Mouse (Mus musculus) lung, embryonic 16.5 days (tissue): ENCODE data around the gene Rpl23. TPM values are rescaled to one million over a fixed set of nuclear protein-coding genes. Genes with fewer than 3 reads are reported as not detected.

ENCODE experiments used
- ATAC-seq: fragments of 200-750 bp; cut with Nextera tagmentation; 2 replicates; pipeline ENCODE4 v1.8.0; 2017; ENCODE audit warnings: low read depth, mild to moderate bottlenecking, moderate library complexity
- H3K27ac ChIP-seq: fragments of 300-500 bp; sonication (generic); 2 replicates; pipeline ENCODE4 v1.5.1; 2014; ENCODE audit warnings: mild to moderate bottlenecking, control low read depth, low read length
- H3K27me3 ChIP-seq: fragments of 300-500 bp; sonication (generic); 2 replicates; pipeline ENCODE4 v1.6.1; 2014; ENCODE audit warnings: low read depth, low read length, mixed read lengths; ENCODE audit not compliant: control insufficient read depth, insufficient read depth
- H3K36me3 ChIP-seq: fragments of 300-500 bp; sonication (generic); 2 replicates; pipeline ENCODE4 v1.6.1; 2014; ENCODE audit warnings: low read length; ENCODE audit not compliant: control insufficient read depth, insufficient read depth
- H3K4me1 ChIP-seq: fragments of 300-500 bp; sonication (generic); replicated peaks from 2 replicates; pipeline ENCODE4 v1.6.1; 2014; ENCODE audit warnings: low read length, mixed read lengths; ENCODE audit not compliant: control insufficient read depth, insufficient read depth
- H3K4me2 ChIP-seq: fragments of 300-500 bp; sonication (generic); 2 replicates; pipeline ENCODE4 v1.6.1; 2014; ENCODE audit warnings: low read depth, low read length, control low read depth
- H3K4me3 ChIP-seq: fragments of 300-500 bp; sonication (generic); 2 replicates; pipeline ENCODE4 v1.5.1; 2014; ENCODE audit warnings: mild to moderate bottlenecking, low read length, control low read depth
- H3K9ac ChIP-seq: fragments of 300-500 bp; sonication (generic); 2 replicates; pipeline ENCODE4 v1.6.1; 2014; ENCODE audit warnings: low read length, control low read depth
- H3K9me3 ChIP-seq: fragments of 300-500 bp; sonication (generic); 2 replicates; pipeline ENCODE4 v1.6.1; 2016; ENCODE audit warnings: low read length; ENCODE audit not compliant: control insufficient read depth
- WGBS: fragments of 180-500 bp; shearing (Covaris S2); extraction: QIAGEN DNeasy Blood & Tissue Kit; methylation state at CpG from one replicate; pipeline ENCODE4 v1.1.7; 2014; 5-methylcytosine and 5-hydroxymethylcytosine counted together
- polyA plus RNA-seq: library from polyadenylated mRNA; unstranded; fragments of >200 nt; fragmentation: Nextera tagmentation; extraction: Ambion mirVana; gene quantifications from 2 replicates; pipeline ENCODE4 v1.2.1, GENCODE M21; 2015

Gene Rpl23
- polyA plus RNA-seq, 1 experiment from 2014 or later, result 578 TPM

DNA sequence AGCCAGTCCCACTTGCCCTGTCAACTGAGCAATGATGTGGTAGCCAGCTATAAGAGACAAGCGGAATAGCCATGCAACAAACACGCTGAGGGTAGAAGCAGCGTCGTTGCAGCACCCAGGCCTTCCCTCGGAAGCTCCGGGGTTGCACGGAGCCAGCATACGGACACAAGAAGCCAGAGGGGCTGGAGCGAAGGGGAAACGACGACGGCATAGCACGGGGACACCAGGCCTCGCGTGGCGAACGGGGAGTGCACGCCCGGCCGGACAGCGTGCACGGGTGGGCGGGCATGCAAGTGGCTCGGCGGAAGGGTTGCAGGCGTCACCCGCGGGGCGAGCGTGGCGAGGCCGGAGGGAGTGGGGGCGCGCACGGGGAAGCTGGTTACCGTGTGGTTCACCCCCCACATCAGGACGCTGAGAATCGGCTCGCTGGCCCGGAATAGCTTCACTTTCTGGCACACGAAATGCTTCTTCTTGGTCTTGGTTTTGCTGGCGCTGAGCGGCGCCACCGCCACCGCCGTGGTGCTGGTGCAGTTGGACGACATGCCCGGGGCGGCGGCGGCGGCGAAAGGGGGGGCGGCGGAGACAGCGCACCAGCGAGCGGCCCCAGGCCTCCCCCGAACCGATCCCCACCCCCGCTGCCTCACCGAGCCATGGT lies 38.0 kb downstream of the Rpl23 start, which contains the start of gene Pip4k2b:
TSS of gene Pip4k2b (minus strand) at position 642 of the 655 bp plus-strand sequence.
- peak; percentile 27 for ATAC-seq
- H3K9me3 ChIP-seq, result no peaks in the 10 kb centered on the region
- H3K4me2 ChIP-seq, result peak within 1 kb of the TSS; percentile 80
- peak within 1 kb of the TSS; percentile 95 for H3K9ac ChIP-seq
- WGBS, result under 1% methylated on average over 61 of the region's 63 CpGs
- peaks cover 15% of the 10 kb centered on the region for H3K4me1 ChIP-seq
- no peaks in the 10 kb centered on the region for H3K27me3 ChIP-seq
- peak within 1 kb of the TSS; percentile 86 for H3K4me3 ChIP-seq
- peak within 1 kb of the TSS; percentile 96 for H3K27ac ChIP-seq
- H3K36me3 ChIP-seq, result peaks cover 9% of the 10 kb centered on the region

DNA sequence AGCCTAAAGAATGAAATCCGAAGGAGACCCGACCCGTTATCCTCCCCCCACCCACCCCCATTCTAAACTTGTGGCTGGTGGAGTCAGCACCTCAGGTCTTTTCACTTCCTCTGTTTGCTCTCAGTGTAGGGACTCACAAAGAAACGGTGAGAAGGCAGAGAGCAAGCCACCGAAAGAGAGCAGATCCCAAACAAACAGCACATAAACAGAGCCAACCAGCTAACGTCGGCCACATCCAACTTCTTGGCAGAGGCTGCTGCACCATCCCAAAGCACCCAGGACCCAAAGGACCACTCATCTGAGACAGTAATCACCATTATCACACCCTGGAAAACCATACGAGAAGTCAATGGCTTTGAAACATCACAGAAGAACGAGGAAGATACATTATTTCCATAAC lies 38.8 kb downstream of the Rpl23 start:
- no peaks in the 10 kb centered on the region for H3K27me3 ChIP-seq
- peak overlapping the region; percentile 84; the same call in 1 of the 2 replicates for H3K27ac ChIP-seq
- no peak for ATAC-seq
- H3K4me2 ChIP-seq, result peak overlapping the region; percentile 80
- H3K4me3 ChIP-seq, result peak overlapping the region; percentile 86
- peaks cover 15% of the 10 kb centered on the region for H3K4me1 ChIP-seq
- WGBS, result 10% methylated on average over 9 of the region's 9 CpGs
- no peaks in the 10 kb centered on the region for H3K9me3 ChIP-seq
- H3K9ac ChIP-seq, result peak overlapping the region; percentile 78
- H3K36me3 ChIP-seq, result peaks cover 13% of the 10 kb centered on the region

GRCm38 (mm10) chr11:97742591-97742990 lies 39.6 kb downstream of the Rpl23 start:
- H3K27me3 ChIP-seq, result no peaks in the 10 kb centered on the region
- H3K9me3 ChIP-seq, result no peaks in the 10 kb centered on the region
- H3K36me3 ChIP-seq, result peaks cover 9% of the 10 kb centered on the region
- H3K4me1 ChIP-seq, result peaks cover 15% of the 10 kb centered on the region
- peak overlapping the region; percentile 86; the same call in 1 of the 2 replicates for H3K4me3 ChIP-seq
- H3K4me2 ChIP-seq, result peak overlapping the region; percentile 80
- H3K9ac ChIP-seq, result peak overlapping the region; percentile 78
- no peak overlapping the region for H3K27ac ChIP-seq
- ATAC-seq, result no peak
- 83% methylated on average over 9 of the region's 9 CpGs for WGBS

GRCm38 (mm10) chr11:97742157-97742556 lies 40.1 kb downstream of the Rpl23 start:
- 89% methylated on average over 5 of the region's 5 CpGs for WGBS
- Histone ChIP-seq H3K27me3 (no peaks in the 10 kb centered on the region), H3K4me1 (peaks cover 15% of the 10 kb centered on the region), H3K27ac (no peak overlapping the region), H3K9me3 (no peaks in the 10 kb centered on the region), H3K36me3 (peaks cover 5% of the 10 kb centered on the region; the same call in 1 of the 2 replicates), H3K4me2 (no peak overlapping the region), H3K9ac (peak overlapping the region; percentile 32; the same call in 1 of the 2 replicates), H3K4me3 (no peak overlapping the region)
- ATAC-seq, result no peak

- no peak overlapping the region for H3K4me3 ChIP-seq
- no peaks in the 10 kb centered on the region for H3K27me3 ChIP-seq
- H3K27ac ChIP-seq, result peak overlapping the region; percentile 21; the same call in 1 of the 2 replicates
- peak overlapping the region; percentile 26; the same call in 1 of the 2 replicates for H3K4me2 ChIP-seq
- no peaks in the 10 kb centered on the region for H3K9me3 ChIP-seq
- 55% methylated on average over 7 of the region's 7 CpGs for WGBS
- ATAC-seq, result no peak
- H3K4me1 ChIP-seq, result peaks cover 15% of the 10 kb centered on the region
- peak overlapping the region; percentile 14; the same call in 1 of the 2 replicates for H3K9ac ChIP-seq
- H3K36me3 ChIP-seq, result 0 out of 2 replicates have a peak, but pooled peaks cover 4% of the 10 kb centered on the region
These were observed 42.0 kb downstream of the Rpl23 start for GRCm38 (mm10) chr11:97740190-97740589.

GRCm38 (mm10) chr11:97739155-97739554 lies 43.1 kb downstream of the Rpl23 start:
- Histone ChIP-seq H3K9ac (no peak overlapping the region), H3K27ac (no peak overlapping the region), H3K4me3 (no peak overlapping the region), H3K9me3 (no peaks in the 10 kb centered on the region), H3K36me3 (0 out of 2 replicates have a peak, but pooled peaks cover 4% of the 10 kb centered on the region), H3K27me3 (no peaks in the 10 kb centered on the region), H3K4me2 (no peak overlapping the region), H3K4me1 (peaks cover 15% of the 10 kb centered on the region)
- WGBS, result 80% methylated on average over 3 of the region's 3 CpGs
- ATAC-seq, result no peak

GRCm38 (mm10) chr11:97738703-97739102 lies 43.5 kb downstream of the Rpl23 start:
- ATAC-seq, result no peak
- WGBS, result 55% methylated on average over 6 of the region's 6 CpGs
- H3K36me3 ChIP-seq, result 0 out of 2 replicates have a peak, but pooled peaks cover 4% of the 10 kb centered on the region
- H3K27ac ChIP-seq, result no peak overlapping the region
- H3K4me1 ChIP-seq, result peaks cover 15% of the 10 kb centered on the region
- no peak overlapping the region for H3K9ac ChIP-seq
- H3K27me3 ChIP-seq, result no peaks in the 10 kb centered on the region
- H3K9me3 ChIP-seq, result no peaks in the 10 kb centered on the region
- no peak overlapping the region for H3K4me2 ChIP-seq
- no peak overlapping the region for H3K4me3 ChIP-seq

DNA sequence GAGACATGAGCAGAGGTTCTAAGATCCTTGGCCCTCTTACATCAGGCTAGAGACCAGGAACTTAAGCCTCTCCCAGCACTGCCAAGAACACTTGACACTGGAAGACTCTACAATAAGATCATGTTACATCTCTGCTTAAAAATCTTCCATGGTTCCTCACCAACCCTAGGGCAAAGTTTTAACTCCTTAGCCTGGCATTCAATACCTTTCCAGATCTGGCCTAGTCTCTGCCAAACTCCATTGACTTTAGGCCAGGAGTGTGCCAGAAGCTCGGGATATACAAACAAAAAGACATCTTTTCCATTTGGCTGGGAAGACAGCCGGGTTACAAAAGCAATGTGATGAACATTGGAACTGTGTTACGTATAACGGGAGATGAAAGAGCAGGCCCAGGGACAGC lies 44.6 kb downstream of the Rpl23 start:
- no peak overlapping the region for H3K27ac ChIP-seq
- no peak for ATAC-seq
- no peaks in the 10 kb centered on the region for H3K9me3 ChIP-seq
- no peak overlapping the region for H3K9ac ChIP-seq
- peaks cover 5% of the 10 kb centered on the region; the same call in 1 of the 2 replicates for H3K4me1 ChIP-seq
- 0 out of 2 replicates have a peak, but pooled peaks cover 4% of the 10 kb centered on the region for H3K36me3 ChIP-seq
- H3K4me3 ChIP-seq, result no peak overlapping the region
- no peak overlapping the region for H3K4me2 ChIP-seq
- H3K27me3 ChIP-seq, result no peaks in the 10 kb centered on the region
- WGBS, result 60% methylated on average over 4 of the region's 4 CpGs

- 87% methylated on average over 5 of the region's 5 CpGs for WGBS
- no peaks in the 10 kb centered on the region for H3K9me3 ChIP-seq
- ATAC-seq, result no peak
- no peak overlapping the region for H3K4me3 ChIP-seq
- no peaks in the 10 kb centered on the region for H3K4me1 ChIP-seq
- H3K36me3 ChIP-seq, result peaks cover 6% of the 10 kb centered on the region; the same call in 1 of the 2 replicates
- no peaks in the 10 kb centered on the region for H3K27me3 ChIP-seq
- no peak overlapping the region for H3K9ac ChIP-seq
- no peak overlapping the region for H3K27ac ChIP-seq
- H3K4me2 ChIP-seq, result no peak overlapping the region
These were observed 45.6 kb downstream of the Rpl23 start for GRCm38 (mm10) chr11:97736645-97737044.
